Mouse (Mus musculus) fibroblast of lung, adult 2 months (primary cell): ENCODE results near the gene Bach2.

Experiments used
- DNase-seq: peaks from one replicate; pipeline ENCODE4 v3.0.0-alpha.2; 2011; ENCODE audit warnings: low read depth

The Bach2 gene

GRCm38 (mm10) chr4:32225191-32225590 is 13.4 kb upstream of the Bach2 start:
- no peak for DNase-seq

GRCm38 (mm10) chr4:32227970-32228557 is 10.5 kb upstream of the Bach2 start:
- no peak for DNase-seq

GRCm38 (mm10) chr4:32229266-32229665 is 9.3 kb upstream of the Bach2 start:
- DNase-seq: no peak

- DNase-seq: no peak
These were observed 7.1 kb upstream of the Bach2 start for GRCm38 (mm10) chr4:32231258-32232055.

- no peak for DNase-seq
These were observed 2.5 kb upstream of the Bach2 start for GRCm38 (mm10) chr4:32235920-32236705.

- no peak for DNase-seq
These were observed 531 bp downstream of the Bach2 start for GRCm38 (mm10) chr4:32238921-32239748.

GRCm38 (mm10) chr4:32239749-32240131 is 1.1 kb downstream of the Bach2 start:
- DNase-seq: no peak

GRCm38 (mm10) chr4:32240457-32241030 is 1.9 kb downstream of the Bach2 start:
- DNase-seq: no peak

- no peak for DNase-seq
These were observed 2.9 kb downstream of the Bach2 start for GRCm38 (mm10) chr4:32241351-32241980.

- no peak for DNase-seq
These were observed 3.6 kb downstream of the Bach2 start for GRCm38 (mm10) chr4:32242122-32242615.

- DNase-seq: no peak
These were observed 4.9 kb downstream of the Bach2 start for GRCm38 (mm10) chr4:32243458-32243857.

- no peak for DNase-seq
These were observed 5.6 kb downstream of the Bach2 start for GRCm38 (mm10) chr4:32244092-32244745.

- no peak for DNase-seq
These were observed 7.0 kb downstream of the Bach2 start for GRCm38 (mm10) chr4:32245586-32245985.

GRCm38 (mm10) chr4:32246020-32246419 is 7.4 kb downstream of the Bach2 start:
- no peak for DNase-seq

- DNase-seq: no peak
These were observed 8.2 kb downstream of the Bach2 start for GRCm38 (mm10) chr4:32246801-32247200.

- no peak for DNase-seq
These were observed 9.0 kb downstream of the Bach2 start for GRCm38 (mm10) chr4:32247463-32248113.

GRCm38 (mm10) chr4:32248236-32248635 is 9.6 kb downstream of the Bach2 start:
- DNase-seq: no peak

- no peak for DNase-seq
These were observed 10.4 kb downstream of the Bach2 start for GRCm38 (mm10) chr4:32248990-32249393.

- no peak for DNase-seq
These were observed 11.2 kb downstream of the Bach2 start for GRCm38 (mm10) chr4:32249748-32250332.
